7 mouse cellular contexts compared by ENCODE assay signal in genomic region chr9:59750267-59751065, GRCm38 (mm10). TPM values are rescaled to one million over a fixed set of nuclear protein-coding genes. Genes with fewer than 3 reads are reported as not detected.
A peak's percentile ranks its signal among the peaks of the same experiment; 100 is the strongest.
DNase-seq lines count a peak whose midpoint lies in the region; ATAC-seq lines count a peak whose summit lies in the region.

Senp8 (minus strand) TSS chr9:59750710.
Myo9a (plus strand) TSS chr9:59750896.

- H3K4me2 ChIP-seq in intestine, embryonic 15.5 days (replicated peaks), result peak within 1 kb of the TSS; percentile 76

- H3K4me1 ChIP-seq in intestine, embryonic 15.5 days (replicated peaks), result peaks cover 4% of the 10 kb centered on the region; the same call in 1 of the 2 replicates
- peaks cover 25% of the 10 kb centered on the region for H3K4me1 ChIP-seq in midbrain, embryonic 10.5 days

- no peaks in the 10 kb centered on the region for H3K36me3 ChIP-seq in intestine, embryonic 15.5 days
- no peaks in the 10 kb centered on the region for H3K36me3 ChIP-seq in midbrain, embryonic 10.5 days

- no peaks in the 10 kb centered on the region for H3K9me3 ChIP-seq in intestine, embryonic 15.5 days
- H3K9me3 ChIP-seq in midbrain, embryonic 10.5 days (replicated peaks), result no peaks in the 10 kb centered on the region

- H3K9ac ChIP-seq in intestine, embryonic 15.5 days, result peak within 1 kb of the TSS; percentile 84

- intact Hi-C loops in gastrocnemius, postnatal 36 days (cut with DNase I), result no loop called here
- intact Hi-C loops in left cerebral cortex, postnatal 25 days (cut with DNase I), result loop anchor here (2.0 to 5.0 kb wide), 3 partner anchors 58 to 133 kb away; partner anchors contain the start of genes Parp6 and Pkm

- peak within 1 kb of the TSS; percentile 94 for H3K4me3 ChIP-seq in intestine, embryonic 15.5 days (replicated peaks)
- peak within 1 kb of the TSS; percentile 95 for H3K4me3 ChIP-seq in midbrain, embryonic 10.5 days

- ATAC-seq in intestine, embryonic 15.5 days, result peak; percentile 97

- no peaks in the 10 kb centered on the region for H3K27me3 ChIP-seq in intestine, embryonic 15.5 days (replicated peaks)
- no peaks in the 10 kb centered on the region for H3K27me3 ChIP-seq in midbrain, embryonic 10.5 days (ENCODE audit: low read depth, poor library complexity, severe bottlenecking)

- H3K27ac ChIP-seq in intestine, embryonic 15.5 days, result peak within 1 kb of the TSS; percentile 95
- H3K27ac ChIP-seq in midbrain, embryonic 10.5 days (replicated peaks), result peak within 1 kb of the TSS; percentile 97

- DNase-seq in adrenal gland, adult 2 months, result peak; percentile 100
- peak; percentile 98 for DNase-seq in embryo, embryonic 11.5 days (ENCODE audit: low read depth, low spot score)
- DNase-seq in gastrocnemius, postnatal 36 days, result peak; percentile 99 to 100
- DNase-seq in left cerebral cortex, postnatal 25 days (ENCODE audit: low spot score in 2 of 2), result peak; percentile 100
- peak; percentile 100 for DNase-seq in midbrain, embryonic 10.5 days (ENCODE audit: low spot score)
- peak; percentile 99 for DNase-seq in right cerebral cortex, postnatal 4 days

- WGBS in intestine, embryonic 15.5 days, result under 1% methylated on average over 59 of the region's 59 CpGs
- WGBS in midbrain, embryonic 10.5 days, result under 1% methylated on average over 57 of the region's 59 CpGs

RNA-seq across cellular contexts. Expression of gene Senp8, which starts in this region (rescaled TPM):
- 10 to 100 TPM in 1 of 2 experiments, 1 to 10 TPM in 1; 7.5 to 10.4 TPM for total RNA-seq in adrenal gland, adult 2 months (2021)
- 0.65 and 2.7 TPM in 2 replicates for polyA plus RNA-seq in adrenal gland, adult 2 months (2012; rRNA removed)
- total RNA-seq in gastrocnemius, postnatal 36 days (2021), result 1 to 10 TPM; 8.1 to 9.8 TPM
- polyA plus RNA-seq in intestine, embryonic 15.5 days (2015; fragmentation: Nextera tagmentation; extraction: Ambion mirVana), result 11.2 and 12.0 TPM in 2 replicates
- total RNA-seq in left cerebral cortex, postnatal 25 days (2021), result 1 to 10 TPM; 8.8 to 8.9 TPM
- polyA plus RNA-seq in midbrain, embryonic 10.5 days (2016; fragmentation: Nextera tagmentation; extraction: Ambion mirVana), result 21.7 and 22.0 TPM in 2 replicates

RNA-seq across cellular contexts. Expression of gene Myo9a, which starts in this region (rescaled TPM):
- 10 to 100 TPM; 14.1 to 17.5 TPM for total RNA-seq in adrenal gland, adult 2 months (2021)
- 0.28 and 0.45 TPM in 2 replicates for polyA plus RNA-seq in adrenal gland, adult 2 months (2012; rRNA removed)
- 1 to 10 TPM; 7.4 to 8.3 TPM for total RNA-seq in gastrocnemius, postnatal 36 days (2021)
- 9.5 and 14.0 TPM in 2 replicates for polyA plus RNA-seq in intestine, embryonic 15.5 days (2015; fragmentation: Nextera tagmentation; extraction: Ambion mirVana)
- 10 to 100 TPM; 71.6 to 73.8 TPM for total RNA-seq in left cerebral cortex, postnatal 25 days (2021)
- 10.4 and 12.6 TPM in 2 replicates for polyA plus RNA-seq in midbrain, embryonic 10.5 days (2016; fragmentation: Nextera tagmentation; extraction: Ambion mirVana)

Comparison
In these comparisons a context has a peak if more than half of its experiments do, and no peak if none do; other contexts are left out.
1. Peak in every context shown above with its lines: DNase-seq, ATAC-seq, H3K4me3 ChIP-seq and H3K27ac ChIP-seq.